Mouse (Mus musculus) stomach, embryonic 15.5 days (tissue): ENCODE data around the gene Slc5a10. TPM values are rescaled to one million over a fixed set of nuclear protein-coding genes. Genes with fewer than 3 reads are reported as not detected.

Experiments used
- ATAC-seq: fragments of 200-750 bp; cut with Nextera tagmentation; 2 replicates; pipeline ENCODE4 v1.8.0; 2017; ENCODE audit warnings: low read depth, moderate number of reproducible peaks, moderate TSS enrichment; ENCODE audit not compliant: insufficient read depth, low FRiP score
- H3K27ac ChIP-seq: fragments of 300-500 bp; sonication (generic); 2 replicates; pipeline ENCODE4 v1.5.1; 2015; ENCODE audit warnings: mild to moderate bottlenecking, inconsistent platforms
- H3K27me3 ChIP-seq: fragments of 300-500 bp; sonication (generic); replicated peaks from 2 replicates; pipeline ENCODE4 v1.6.1; 2015; ENCODE audit warnings: inconsistent platforms
- H3K36me3 ChIP-seq: fragments of 300-500 bp; sonication (generic); 2 replicates; pipeline ENCODE4 v1.6.1; 2015; ENCODE audit warnings: inconsistent platforms
- H3K4me1 ChIP-seq: fragments of 300-500 bp; sonication (generic); 2 replicates; pipeline ENCODE4 v1.6.1; 2015; ENCODE audit warnings: inconsistent platforms
- H3K4me2 ChIP-seq: fragments of 300-500 bp; sonication (generic); 2 replicates; pipeline ENCODE4 v1.6.1; 2015; ENCODE audit warnings: mild to moderate bottlenecking, inconsistent platforms
- H3K4me3 ChIP-seq: fragments of 300-500 bp; sonication (generic); replicated peaks from 2 replicates; pipeline ENCODE4 v1.5.1; 2015; ENCODE audit warnings: inconsistent platforms
- H3K9ac ChIP-seq: fragments of 300-500 bp; sonication (generic); 2 replicates; pipeline ENCODE4 v1.6.1; 2015; ENCODE audit warnings: inconsistent platforms
- H3K9me3 ChIP-seq: fragments of 300-500 bp; sonication (generic); 2 replicates; pipeline ENCODE4 v1.6.1; 2016; ENCODE audit warnings: inconsistent platforms
- WGBS: fragments of 180-500 bp; shearing (Covaris S2); methylation state at CpG from one replicate; pipeline ENCODE4 v1.1.7; 2015; 5-methylcytosine and 5-hydroxymethylcytosine counted together
- polyA plus RNA-seq: library from polyadenylated mRNA; unstranded; fragments of >200 nt; fragmentation: Nextera tagmentation; extraction: Ambion mirVana; gene quantifications from 2 replicates; pipeline ENCODE4 v1.2.1, GENCODE M21; 2015

Slc5a10 gene
- polyA plus RNA-seq, 1 experiment from 2014 or later, result not detected

- Histone ChIP-seq H3K9ac (no peak overlapping the region), H3K27ac (no peak overlapping the region), H3K4me1 (0 out of 2 replicates have a peak, but pooled peaks cover 11% of the 10 kb centered on the region), H3K9me3 (no peaks in the 10 kb centered on the region), H3K27me3 (no peaks in the 10 kb centered on the region), H3K4me3 (no peak overlapping the region), H3K36me3 (no peaks in the 10 kb centered on the region), H3K4me2 (no peak overlapping the region)
- WGBS, result 45% methylated on average over 7 of the region's 7 CpGs
- ATAC-seq, result peak; percentile 29; the same call in 1 of the 2 replicates
Observed at GRCm38 (mm10) chr11:61665991-61666799, 54.4 kb downstream of the Slc5a10 start.

DNA sequence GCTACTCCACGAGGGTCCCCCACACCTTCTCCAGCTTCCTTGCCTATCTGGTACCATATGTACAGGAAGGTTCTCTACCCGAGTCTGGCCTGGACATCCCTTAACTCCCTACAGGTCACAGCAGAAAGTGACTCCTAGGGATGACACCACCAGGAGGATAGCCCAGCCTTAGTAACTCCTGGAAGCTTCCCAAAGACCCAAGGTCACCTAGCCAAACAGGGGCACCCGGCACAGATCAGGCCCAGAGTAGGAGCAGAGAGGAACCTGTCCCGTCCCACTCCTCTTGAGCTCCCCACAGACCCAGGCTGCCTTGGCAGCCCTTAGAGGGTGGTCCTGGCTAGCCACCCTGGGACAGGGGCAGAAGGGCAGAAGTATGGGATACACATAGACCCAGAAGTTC is 55.2 kb downstream of the Slc5a10 start:
- no peak overlapping the region for H3K9ac ChIP-seq
- H3K27ac ChIP-seq, result no peak overlapping the region
- H3K4me1 ChIP-seq, result 0 out of 2 replicates have a peak, but pooled peaks cover 11% of the 10 kb centered on the region
- no peaks in the 10 kb centered on the region for H3K27me3 ChIP-seq
- ATAC-seq, result no peak
- no peaks in the 10 kb centered on the region for H3K36me3 ChIP-seq
- WGBS, result 88% methylated on average over 4 of the region's 4 CpGs
- no peak overlapping the region for H3K4me3 ChIP-seq
- no peaks in the 10 kb centered on the region for H3K9me3 ChIP-seq
- no peak overlapping the region for H3K4me2 ChIP-seq

- H3K9ac ChIP-seq, result no peak overlapping the region
- no peaks in the 10 kb centered on the region for H3K4me1 ChIP-seq
- 89% methylated on average over 5 of the region's 5 CpGs for WGBS
- ATAC-seq, result no peak
- H3K27me3 ChIP-seq, result no peaks in the 10 kb centered on the region
- H3K4me2 ChIP-seq, result no peak overlapping the region
- no peak overlapping the region for H3K27ac ChIP-seq
- H3K9me3 ChIP-seq, result no peaks in the 10 kb centered on the region
- H3K36me3 ChIP-seq, result no peaks in the 10 kb centered on the region
- H3K4me3 ChIP-seq, result no peak overlapping the region
Observed at GRCm38 (mm10) chr11:61662189-61662588, 58.4 kb downstream of the Slc5a10 start.

DNA sequence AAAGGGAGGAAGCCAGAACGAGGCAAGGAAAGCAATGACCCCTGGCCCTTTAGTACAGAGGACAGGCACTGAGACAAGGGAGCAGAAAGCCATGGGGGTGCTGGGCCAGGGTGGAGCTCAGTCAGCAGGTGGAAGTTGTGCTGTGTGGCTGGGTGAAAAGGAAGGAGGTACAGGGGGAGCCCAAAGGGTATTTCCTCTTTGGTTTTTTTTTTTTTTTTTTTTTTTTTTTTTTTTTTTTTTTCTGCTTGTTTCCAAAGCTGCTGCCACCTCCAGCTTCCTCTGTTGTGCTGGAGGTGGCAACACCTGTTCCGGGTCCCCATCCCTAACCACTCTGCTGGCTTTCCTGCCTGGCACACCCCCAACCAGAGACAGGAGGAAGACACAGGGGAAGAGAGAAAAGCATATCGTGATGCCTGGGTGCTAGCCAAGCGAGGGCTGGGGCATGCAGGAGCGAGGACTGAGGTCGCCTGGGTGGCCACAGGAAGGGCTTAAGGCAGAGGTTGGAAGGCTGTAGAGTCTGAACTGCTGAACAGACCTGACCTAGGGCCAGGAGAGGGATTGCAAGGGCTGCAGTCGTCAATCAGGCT is 59.7 kb downstream of the Slc5a10 start:
- H3K4me1 ChIP-seq, result no peaks in the 10 kb centered on the region
- no peak overlapping the region for H3K4me2 ChIP-seq
- no peaks in the 10 kb centered on the region for H3K27me3 ChIP-seq
- ATAC-seq, result no peak
- H3K9ac ChIP-seq, result no peak overlapping the region
- H3K4me3 ChIP-seq, result no peak overlapping the region
- 72% methylated on average over 7 of the region's 7 CpGs for WGBS
- no peak overlapping the region for H3K27ac ChIP-seq
- no peaks in the 10 kb centered on the region for H3K9me3 ChIP-seq
- H3K36me3 ChIP-seq, result no peaks in the 10 kb centered on the region

DNA sequence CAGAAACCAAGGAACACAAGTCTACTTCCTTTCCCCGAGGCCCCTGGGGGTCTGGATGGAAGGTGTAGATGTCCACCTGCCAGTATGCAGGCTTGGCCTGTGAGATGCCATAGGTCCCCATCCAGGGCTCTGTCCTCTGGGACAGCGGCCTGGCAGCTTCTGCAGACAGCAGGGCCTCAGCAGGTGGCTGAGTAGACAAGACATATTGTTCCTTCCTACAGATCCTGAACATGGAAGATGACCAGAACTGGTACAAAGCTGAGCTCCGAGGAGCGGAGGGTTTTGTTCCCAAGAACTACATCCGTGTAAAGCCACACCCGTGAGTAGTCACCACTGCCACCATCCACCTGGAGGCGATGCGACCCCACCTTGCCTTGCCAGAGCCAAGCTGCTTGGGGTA is 60.6 kb downstream of the Slc5a10 start:
- 83% methylated on average over 8 of the region's 8 CpGs for WGBS
- Histone ChIP-seq H3K4me1 (no peaks in the 10 kb centered on the region), H3K27me3 (no peaks in the 10 kb centered on the region), H3K4me2 (no peak overlapping the region), H3K9ac (no peak overlapping the region), H3K9me3 (no peaks in the 10 kb centered on the region), H3K27ac (no peak overlapping the region), H3K4me3 (no peak overlapping the region), H3K36me3 (no peaks in the 10 kb centered on the region)
- ATAC-seq, result no peak

GRCm38 (mm10) chr11:61659011-61659858 is 61.4 kb downstream of the Slc5a10 start:
- no peak for ATAC-seq
- 71% methylated on average over 4 of the region's 4 CpGs for WGBS
- Histone ChIP-seq H3K4me2 (no peak overlapping the region), H3K27me3 (no peaks in the 10 kb centered on the region), H3K4me3 (no peak overlapping the region), H3K36me3 (no peaks in the 10 kb centered on the region), H3K27ac (no peak overlapping the region), H3K4me1 (no peaks in the 10 kb centered on the region), H3K9ac (no peak overlapping the region), H3K9me3 (no peaks in the 10 kb centered on the region)

DNA sequence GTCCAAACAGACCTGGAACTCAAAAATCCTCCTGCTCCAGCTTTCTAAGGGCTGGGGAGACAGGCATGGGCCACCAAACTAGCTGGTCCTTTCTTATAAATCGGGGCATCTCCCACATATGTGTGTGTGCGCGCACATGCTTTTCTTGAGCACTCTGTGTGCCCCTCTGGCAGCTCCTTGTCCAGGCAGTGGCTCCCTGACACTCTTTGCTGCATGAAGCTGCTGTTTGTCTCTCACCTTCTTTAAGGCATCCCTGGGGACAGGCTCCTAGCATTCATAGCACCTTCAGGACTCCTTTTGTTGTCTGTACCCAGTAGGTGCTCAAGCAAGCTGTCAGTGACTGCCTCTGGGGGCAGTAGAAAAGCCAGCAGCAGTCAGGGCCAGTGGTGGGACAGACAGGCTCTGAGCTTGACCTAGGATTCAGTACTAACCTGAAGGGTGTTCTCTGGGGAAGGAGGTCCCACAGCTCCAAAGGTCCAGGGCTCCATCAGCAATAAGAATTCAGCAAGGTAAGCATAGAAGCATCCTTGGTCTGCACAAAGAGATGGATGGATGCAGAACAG is 62.2 kb downstream of the Slc5a10 start:
- 84% methylated on average over 3 of the region's 3 CpGs for WGBS
- no peak overlapping the region for H3K9ac ChIP-seq
- no peak overlapping the region for H3K4me3 ChIP-seq
- no peaks in the 10 kb centered on the region for H3K27me3 ChIP-seq
- no peak for ATAC-seq
- H3K4me1 ChIP-seq, result no peaks in the 10 kb centered on the region
- H3K4me2 ChIP-seq, result no peak overlapping the region
- H3K9me3 ChIP-seq, result no peaks in the 10 kb centered on the region
- no peak overlapping the region for H3K27ac ChIP-seq
- no peaks in the 10 kb centered on the region for H3K36me3 ChIP-seq

- H3K27ac ChIP-seq, result no peak overlapping the region
- ATAC-seq, result no peak
- H3K4me1 ChIP-seq, result no peaks in the 10 kb centered on the region
- no peak overlapping the region for H3K4me3 ChIP-seq
- no peak overlapping the region for H3K9ac ChIP-seq
- H3K36me3 ChIP-seq, result no peaks in the 10 kb centered on the region
- H3K27me3 ChIP-seq, result no peaks in the 10 kb centered on the region
- H3K9me3 ChIP-seq, result no peaks in the 10 kb centered on the region
- H3K4me2 ChIP-seq, result no peak overlapping the region
- WGBS, result 60% methylated on average over 2 of the region's 2 CpGs
Observed at GRCm38 (mm10) chr11:61657432-61657831, 63.2 kb downstream of the Slc5a10 start.

GRCm38 (mm10) chr11:61656148-61656850 is 64.3 kb downstream of the Slc5a10 start:
- Histone ChIP-seq H3K4me1 (no peaks in the 10 kb centered on the region), H3K4me2 (no peak overlapping the region), H3K9me3 (no peaks in the 10 kb centered on the region), H3K27me3 (no peaks in the 10 kb centered on the region), H3K4me3 (no peak overlapping the region), H3K27ac (no peak overlapping the region), H3K9ac (no peak overlapping the region), H3K36me3 (no peaks in the 10 kb centered on the region)
- WGBS, result 69% methylated on average over 6 of the region's 6 CpGs
- ATAC-seq, result no peak

- H3K9me3 ChIP-seq, result no peaks in the 10 kb centered on the region
- no peak for ATAC-seq
- H3K36me3 ChIP-seq, result no peaks in the 10 kb centered on the region
- no peak overlapping the region for H3K9ac ChIP-seq
- no peaks in the 10 kb centered on the region for H3K4me1 ChIP-seq
- H3K4me3 ChIP-seq, result no peak overlapping the region
- no peaks in the 10 kb centered on the region for H3K27me3 ChIP-seq
- no peak overlapping the region for H3K4me2 ChIP-seq
- 63% methylated on average over 4 of the region's 4 CpGs for whole genome bisulfite sequencing
- no peak overlapping the region for H3K27ac ChIP-seq
Observed at GRCm38 (mm10) chr11:61655649-61656048, 65.0 kb downstream of the Slc5a10 start.

- Histone ChIP-seq H3K9ac (no peak overlapping the region), H3K4me1 (no peaks in the 10 kb centered on the region)
- 79% methylated on average over 4 of the region's 4 CpGs for WGBS
Observed at GRCm38 (mm10) chr11:61654786-61655311, 65.8 kb downstream of the Slc5a10 start.

More at GRCm38 (mm10) chr11:61654786-61655311, 65.8 kb downstream of the Slc5a10 start:
- H3K9me3 ChIP-seq, result no peaks in the 10 kb centered on the region
- ATAC-seq, result no peak
- no peak overlapping the region for H3K4me3 ChIP-seq
- no peaks in the 10 kb centered on the region for H3K27me3 ChIP-seq
- no peak overlapping the region for H3K27ac ChIP-seq
- H3K4me2 ChIP-seq, result no peak overlapping the region
- H3K36me3 ChIP-seq, result no peaks in the 10 kb centered on the region
